Mouse (Mus musculus): ENCODE measurements around the gene Fam129c. TPM values are rescaled to one million over a fixed set of nuclear protein-coding genes. Genes with fewer than 3 reads are reported as not detected.

The Fam129c gene
- 3.3 and 3.6 TPM in 2 replicates for polyA plus RNA-seq (2014; fragmentation: Nextera tagmentation; extraction: Ambion mirVana)

DNA sequence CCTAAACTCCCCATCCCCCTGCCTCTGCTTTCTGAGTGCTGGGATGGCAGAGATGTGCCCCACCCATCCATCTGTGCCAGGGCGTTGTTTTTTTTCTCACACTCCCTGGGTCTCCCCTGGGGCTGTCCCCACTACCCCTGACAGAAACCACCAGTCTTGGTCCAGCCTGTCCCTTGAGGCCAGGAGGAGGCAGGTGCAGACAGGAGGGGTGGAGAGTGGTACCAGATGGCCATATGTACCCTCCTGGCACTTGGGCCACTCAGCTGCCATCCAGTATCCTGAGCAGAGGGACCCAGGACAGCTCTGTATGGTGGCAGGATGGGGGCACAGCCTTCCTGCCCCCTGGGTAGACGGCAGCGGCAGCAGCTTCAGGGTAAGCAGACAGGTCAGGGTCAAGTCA is at the start of gene Fam129c:
Gene Fam129c (plus strand): TSS at position 198 of the 400 bp plus-strand sequence.
- Histone ChIP-seq H3K36me3 (ENCODE audit: control insufficient read depth, insufficient read depth, low read length) (no peaks in the 10 kb centered on the region), H3K9me3 (ENCODE audit: control insufficient read depth, low read length) (no peaks in the 10 kb centered on the region), H3K27me3 (ENCODE audit: control insufficient read depth, insufficient read depth, low read length) (peaks cover 19% of the 10 kb centered on the region), H3K27ac (ENCODE audit: low read depth, low read length) (no peak within 1 kb of the TSS), H3K4me1 (replicated peaks; ENCODE audit: control insufficient read depth, insufficient read depth, low read length) (peaks cover 9% of the 10 kb centered on the region), H3K4me3 (ENCODE audit: low read depth, low read length) (no peak within 1 kb of the TSS), H3K4me2 (replicated peaks; ENCODE audit: low read depth, low read length) (no peak within 1 kb of the TSS), H3K9ac (ENCODE audit: low read depth, low read length) (no peak within 1 kb of the TSS)
- 84% methylated on average over 3 of the region's 3 CpGs for WGBS
- ATAC-seq (ENCODE audit: low FRiP score) (no peak), DNase-seq (ENCODE audit: low spot score) (no peak)

- ATAC-seq (ENCODE audit: low FRiP score) (no peak), DNase-seq (ENCODE audit: low spot score) (no peak)
- Histone ChIP-seq H3K9ac (ENCODE audit: low read depth, low read length) (no peak overlapping the region), H3K9me3 (ENCODE audit: control insufficient read depth, low read length) (no peaks in the 10 kb centered on the region), H3K4me2 (replicated peaks; ENCODE audit: low read depth, low read length) (no peak overlapping the region), H3K27me3 (ENCODE audit: control insufficient read depth, insufficient read depth, low read length) (peaks cover 6% of the 10 kb centered on the region), H3K4me1 (replicated peaks; ENCODE audit: control insufficient read depth, insufficient read depth, low read length) (no peaks in the 10 kb centered on the region), H3K36me3 (ENCODE audit: control insufficient read depth, insufficient read depth, low read length) (0 out of 2 replicates have a peak, but pooled peaks cover 6% of the 10 kb centered on the region), H3K27ac (ENCODE audit: low read depth, low read length) (no peak overlapping the region), H3K4me3 (ENCODE audit: low read depth, low read length) (no peak overlapping the region)
- 75% methylated on average over 7 of the region's 7 CpGs for WGBS
These were observed 46.7 kb upstream of the Fam129c start for GRCm38 (mm10) chr8:71550754-71551153.

- Histone ChIP-seq H3K27ac (ENCODE audit: low read depth, low read length) (no peak overlapping the region), H3K27me3 (ENCODE audit: control insufficient read depth, insufficient read depth, low read length) (peaks cover 24% of the 10 kb centered on the region), H3K4me2 (replicated peaks; ENCODE audit: low read depth, low read length) (no peak overlapping the region), H3K4me3 (ENCODE audit: low read depth, low read length) (no peak overlapping the region), H3K4me1 (replicated peaks; ENCODE audit: control insufficient read depth, insufficient read depth, low read length) (no peaks in the 10 kb centered on the region), H3K9ac (ENCODE audit: low read depth, low read length) (no peak overlapping the region), H3K9me3 (ENCODE audit: control insufficient read depth, low read length) (no peaks in the 10 kb centered on the region), H3K36me3 (ENCODE audit: control insufficient read depth, insufficient read depth, low read length) (no peaks in the 10 kb centered on the region)
- WGBS, result 69% methylated on average over 6 of the region's 6 CpGs
- ATAC-seq (ENCODE audit: low FRiP score) (no peak), DNase-seq (ENCODE audit: low spot score) (no peak)
These were observed 44.7 kb upstream of the Fam129c start for GRCm38 (mm10) chr8:71552770-71553169.

DNA sequence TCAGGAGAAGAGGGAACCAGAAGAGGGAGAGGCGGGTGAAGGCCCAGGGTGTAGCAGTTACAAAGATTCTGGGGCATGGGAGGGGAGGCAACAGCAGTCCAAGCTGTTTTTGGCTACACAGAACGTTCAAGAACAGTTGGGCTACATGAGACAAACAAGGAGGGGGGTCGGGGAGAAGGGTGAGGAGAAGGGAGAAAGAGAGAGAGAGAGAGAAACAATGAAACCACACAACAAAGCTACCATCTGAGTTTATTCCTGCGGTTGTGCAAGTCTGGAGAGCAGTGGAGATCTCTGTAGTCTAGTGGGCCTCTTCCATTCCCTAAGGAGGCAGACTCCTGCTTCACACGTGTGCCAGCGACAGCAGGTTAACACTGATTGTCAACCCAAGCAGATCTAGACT is 43.4 kb upstream of the Fam129c start:
- no peak overlapping the region for H3K4me2 ChIP-seq (replicated peaks; ENCODE audit: low read depth, low read length)
- H3K36me3 ChIP-seq (ENCODE audit: control insufficient read depth, insufficient read depth, low read length), result no peaks in the 10 kb centered on the region
- H3K4me1 ChIP-seq (replicated peaks; ENCODE audit: control insufficient read depth, insufficient read depth, low read length), result no peaks in the 10 kb centered on the region; the same call in 1 of the 2 replicates
- DNase-seq (ENCODE audit: low spot score) (no peak), ATAC-seq (ENCODE audit: low FRiP score) (no peak)
- H3K9me3 ChIP-seq (ENCODE audit: control insufficient read depth, low read length), result no peaks in the 10 kb centered on the region
- 80% methylated on average over 6 of the region's 6 CpGs for WGBS
- H3K9ac ChIP-seq (ENCODE audit: low read depth, low read length), result no peak overlapping the region
- H3K27me3 ChIP-seq (ENCODE audit: control insufficient read depth, insufficient read depth, low read length), result peaks cover 36% of the 10 kb centered on the region
- no peak overlapping the region for H3K4me3 ChIP-seq (ENCODE audit: low read depth, low read length)
- H3K27ac ChIP-seq (ENCODE audit: low read depth, low read length), result no peak overlapping the region

GRCm38 (mm10) chr8:71554644-71555043 is 42.8 kb upstream of the Fam129c start:
- no peak for ATAC-seq (ENCODE audit: low FRiP score)
- H3K27me3 ChIP-seq (ENCODE audit: control insufficient read depth, insufficient read depth, low read length), result peaks cover 42% of the 10 kb centered on the region

DNA sequence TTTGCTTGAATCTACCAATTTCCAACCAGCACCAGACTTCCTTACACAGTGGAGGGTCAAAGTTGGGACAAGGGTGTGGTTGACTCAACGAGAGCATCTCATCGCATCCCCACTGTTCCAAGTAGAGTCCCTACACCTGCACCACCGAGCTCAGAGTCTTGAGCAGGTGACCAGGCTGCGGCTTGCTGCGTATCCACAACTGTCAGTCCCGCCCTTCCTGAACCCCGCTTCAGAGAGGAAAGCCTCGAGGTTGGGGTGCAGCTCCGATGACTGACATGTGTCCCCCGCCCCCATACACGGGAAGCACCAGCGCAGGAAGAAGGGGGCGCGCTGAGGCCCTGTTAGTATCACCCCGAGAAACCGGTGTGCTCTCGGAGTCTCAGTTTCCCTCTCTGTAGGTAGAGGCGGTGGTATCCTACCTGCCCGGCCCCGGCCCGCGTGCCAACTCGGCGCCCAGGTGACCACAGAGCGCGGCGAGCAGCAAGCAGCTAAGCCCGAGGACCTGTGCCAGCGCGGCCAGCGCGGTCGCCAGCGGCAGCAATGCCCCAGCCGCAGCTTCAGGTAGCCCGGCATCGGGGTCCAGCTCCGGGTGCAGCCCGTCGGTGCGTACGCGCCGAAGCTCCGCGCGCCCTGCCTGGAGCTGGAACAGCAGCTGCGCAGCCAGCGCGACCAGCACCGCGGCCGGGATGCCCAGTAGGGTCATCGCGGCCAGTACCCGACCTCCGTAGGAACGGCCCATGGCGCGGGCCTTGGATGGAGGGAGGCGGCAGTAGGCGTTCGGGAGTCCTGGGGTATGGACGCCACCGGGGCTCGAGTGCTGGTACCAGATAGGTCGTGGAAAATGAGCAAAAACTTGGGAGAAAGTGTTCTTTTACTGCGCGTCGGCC is 39.1 kb upstream of the Fam129c start, which contains the start of gene Tmem221:
Gene Tmem221 (minus strand): TSS at position 801 of the 887 bp plus-strand sequence.
- ATAC-seq (ENCODE audit: low FRiP score) (peak; percentile 4; the same call in 1 of the 2 replicates), DNase-seq (ENCODE audit: low spot score) (peak; percentile 32)
- peaks cover 2% of the 10 kb centered on the region; the same call in 1 of the 2 replicates for H3K4me1 ChIP-seq (replicated peaks; ENCODE audit: control insufficient read depth, insufficient read depth, low read length)
- peaks cover 75% of the 10 kb centered on the region for H3K27me3 ChIP-seq (ENCODE audit: control insufficient read depth, insufficient read depth, low read length)
- H3K9ac ChIP-seq (ENCODE audit: low read depth, low read length), result peak within 1 kb of the TSS; percentile 7; the same call in 1 of the 2 replicates
- peak within 1 kb of the TSS; percentile 38 for H3K4me2 ChIP-seq (replicated peaks; ENCODE audit: low read depth, low read length)
- 4% methylated on average over 70 of the region's 70 CpGs for WGBS
- peak within 1 kb of the TSS; percentile 23 for H3K4me3 ChIP-seq (ENCODE audit: low read depth, low read length)
- H3K9me3 ChIP-seq (ENCODE audit: control insufficient read depth, low read length), result no peaks in the 10 kb centered on the region
- H3K36me3 ChIP-seq (ENCODE audit: control insufficient read depth, insufficient read depth, low read length), result no peaks in the 10 kb centered on the region
- H3K27ac ChIP-seq (ENCODE audit: low read depth, low read length), result no peak within 1 kb of the TSS

More at GRCm38 (mm10) chr8:71554644-71555043, 42.8 kb upstream of the Fam129c start:
- Histone ChIP-seq H3K36me3 (ENCODE audit: control insufficient read depth, insufficient read depth, low read length) (no peaks in the 10 kb centered on the region), H3K4me2 (replicated peaks; ENCODE audit: low read depth, low read length) (no peak overlapping the region), H3K9me3 (ENCODE audit: control insufficient read depth, low read length) (no peaks in the 10 kb centered on the region), H3K4me3 (ENCODE audit: low read depth, low read length) (no peak overlapping the region), H3K4me1 (replicated peaks; ENCODE audit: control insufficient read depth, insufficient read depth, low read length) (no peaks in the 10 kb centered on the region; the same call in 1 of the 2 replicates), H3K9ac (ENCODE audit: low read depth, low read length) (no peak overlapping the region), H3K27ac (ENCODE audit: low read depth, low read length) (no peak overlapping the region)
- no peak for DNase-seq (ENCODE audit: low spot score)
- 91% methylated on average over 2 of the region's 2 CpGs for WGBS

- WGBS, result 2% methylated on average over 24 of the region's 24 CpGs
These were observed 38.3 kb upstream of the Fam129c start for GRCm38 (mm10) chr8:71558958-71559690.

GRCm38 (mm10) chr8:71560071-71560470 is 37.4 kb upstream of the Fam129c start:
- no peaks in the 10 kb centered on the region for H3K9me3 ChIP-seq (ENCODE audit: control insufficient read depth, low read length)
- H3K27ac ChIP-seq (ENCODE audit: low read depth, low read length), result no peak overlapping the region
- H3K9ac ChIP-seq (ENCODE audit: low read depth, low read length), result no peak overlapping the region
- DNase-seq (ENCODE audit: low spot score), result no peak
- no peak overlapping the region for H3K4me2 ChIP-seq (replicated peaks; ENCODE audit: low read depth, low read length)
- H3K36me3 ChIP-seq (ENCODE audit: control insufficient read depth, insufficient read depth, low read length), result no peaks in the 10 kb centered on the region
- H3K27me3 ChIP-seq (ENCODE audit: control insufficient read depth, insufficient read depth, low read length), result peaks cover 78% of the 10 kb centered on the region
- no peak for ATAC-seq (ENCODE audit: low FRiP score)
- WGBS, result 81% methylated on average over 3 of the region's 3 CpGs
- H3K4me1 ChIP-seq (replicated peaks; ENCODE audit: control insufficient read depth, insufficient read depth, low read length), result peaks cover 2% of the 10 kb centered on the region; the same call in 1 of the 2 replicates
- no peak overlapping the region for H3K4me3 ChIP-seq (ENCODE audit: low read depth, low read length)

More at GRCm38 (mm10) chr8:71558958-71559690, 38.3 kb upstream of the Fam129c start:
- H3K27me3 ChIP-seq (ENCODE audit: control insufficient read depth, insufficient read depth, low read length), result peaks cover 78% of the 10 kb centered on the region
- peak overlapping the region; percentile 38 for H3K4me2 ChIP-seq (replicated peaks; ENCODE audit: low read depth, low read length)
- no peaks in the 10 kb centered on the region for H3K36me3 ChIP-seq (ENCODE audit: control insufficient read depth, insufficient read depth, low read length)
- H3K4me1 ChIP-seq (replicated peaks; ENCODE audit: control insufficient read depth, insufficient read depth, low read length), result peaks cover 2% of the 10 kb centered on the region; the same call in 1 of the 2 replicates
- no peak overlapping the region; the same call in 1 of the 2 replicates for H3K9ac ChIP-seq (ENCODE audit: low read depth, low read length)
- H3K9me3 ChIP-seq (ENCODE audit: control insufficient read depth, low read length), result no peaks in the 10 kb centered on the region
- peak overlapping the region; percentile 23 for H3K4me3 ChIP-seq (ENCODE audit: low read depth, low read length)
- ATAC-seq (ENCODE audit: low FRiP score) (peak; percentile 36; the same call in 1 of the 2 replicates), DNase-seq (ENCODE audit: low spot score) (peak; percentile 69)
- no peak overlapping the region for H3K27ac ChIP-seq (ENCODE audit: low read depth, low read length)
